Mouse (Mus musculus) erythroblast, embryonic 14.5 days (primary cell): ENCODE measurements around the gene Sde2.

Source experiments
- GATA1 ChIP-seq: IDR thresholded peaks from 2 replicates; pipeline ENCODE4 v1.6.1; 2012; ENCODE audit warnings: low read length, inconsistent platforms, mixed read lengths
- TAL1 ChIP-seq: IDR thresholded peaks from 3 replicates; pipeline ENCODE4 v1.6.1; 2012; ENCODE audit warnings: low read length, inconsistent platforms, mixed read lengths

- no peak for TF ChIP-seq GATA1
- no peak; the same call in 2 of the 3 replicates for TF ChIP-seq TAL1
Observed at GRCm38 (mm10) chr1:180901107-180901506, 50.2 kb downstream of the Sde2 start.
